Mouse (Mus musculus) lung, embryonic 15.5 days (tissue): ENCODE results near the gene Sugp2. TPM values are rescaled to one million over a fixed set of nuclear protein-coding genes. Genes with fewer than 3 reads are reported as not detected.

ENCODE experiments used
- ATAC-seq: fragments of 200-750 bp; cut with Nextera tagmentation; 2 replicates; pipeline ENCODE4 v1.8.0; 2017; ENCODE audit warnings: moderate number of reproducible peaks, borderline replicate concordance; ENCODE audit not compliant: low FRiP score, low TSS enrichment; ENCODE audit errors: extremely low read depth
- H3K27ac ChIP-seq: fragments of 300-500 bp; sonication (generic); 2 replicates; pipeline ENCODE4 v1.5.1; 2015; ENCODE audit warnings: moderate library complexity, mild to moderate bottlenecking, inconsistent platforms
- H3K27me3 ChIP-seq: fragments of 300-500 bp; sonication (generic); 2 replicates; pipeline ENCODE4 v1.6.1; 2015; ENCODE audit warnings: inconsistent platforms
- H3K36me3 ChIP-seq: fragments of 300-500 bp; sonication (generic); 2 replicates; pipeline ENCODE4 v1.6.1; 2015; ENCODE audit warnings: inconsistent platforms
- H3K4me1 ChIP-seq: fragments of 300-500 bp; sonication (generic); 2 replicates; pipeline ENCODE4 v1.6.1; 2015; ENCODE audit warnings: inconsistent platforms
- H3K4me2 ChIP-seq: fragments of 300-500 bp; sonication (generic); 2 replicates; pipeline ENCODE4 v1.6.1; 2015; ENCODE audit warnings: inconsistent platforms, mild to moderate bottlenecking, moderate library complexity
- H3K4me3 ChIP-seq: fragments of 300-500 bp; sonication (generic); 2 replicates; pipeline ENCODE4 v1.5.1; 2015; ENCODE audit warnings: mild to moderate bottlenecking, inconsistent platforms
- H3K9ac ChIP-seq: fragments of 300-500 bp; sonication (generic); 2 replicates; pipeline ENCODE4 v1.6.1; 2015; ENCODE audit warnings: inconsistent platforms
- H3K9me3 ChIP-seq: fragments of 300-500 bp; sonication (generic); 2 replicates; pipeline ENCODE4 v1.6.1; 2016; ENCODE audit warnings: inconsistent platforms
- WGBS: fragments of 180-500 bp; shearing (Covaris S2); methylation state at CpG from one replicate; pipeline ENCODE4 v1.1.7; 2015; 5-methylcytosine and 5-hydroxymethylcytosine counted together
- polyA plus RNA-seq: library from polyadenylated mRNA; unstranded; fragments of >200 nt; fragmentation: Nextera tagmentation; extraction: Ambion mirVana; gene quantifications from 2 replicates; pipeline ENCODE4 v1.2.1, GENCODE M21; 2015

The Sugp2 gene
- polyA plus RNA-seq, 1 experiment from 2014 or later = 26.7 TPM

GRCm38 (mm10) chr8:70284421-70284820, 50.4 kb downstream of the Sugp2 start:
- Histone ChIP-seq H3K27ac (no peak overlapping the region), H3K27me3 (no peaks in the 10 kb centered on the region), H3K4me1 (peaks cover 26% of the 10 kb centered on the region), H3K36me3 (peaks cover 38% of the 10 kb centered on the region), H3K4me3 (no peak overlapping the region), H3K4me2 (peak overlapping the region; percentile 67), H3K9me3 (no peaks in the 10 kb centered on the region), H3K9ac (no peak overlapping the region)
- ATAC-seq = no peak
- 66% methylated on average over 5 of the region's 5 CpGs for WGBS

GRCm38 (mm10) chr8:70285304-70285703, 51.3 kb downstream of the Sugp2 start:
- Histone ChIP-seq H3K4me1 (peaks cover 26% of the 10 kb centered on the region), H3K36me3 (peaks cover 46% of the 10 kb centered on the region), H3K4me3 (no peak overlapping the region), H3K27ac (no peak overlapping the region), H3K9me3 (no peaks in the 10 kb centered on the region), H3K4me2 (no peak overlapping the region), H3K9ac (no peak overlapping the region), H3K27me3 (no peaks in the 10 kb centered on the region)
- ATAC-seq = no peak
- WGBS = 96% methylated on average over 15 of the region's 15 CpGs

GRCm38 (mm10) chr8:70286737-70287136, 52.7 kb downstream of the Sugp2 start:
- 85% methylated on average over 8 of the region's 8 CpGs for WGBS
- ATAC-seq = no peak
- peaks cover 13% of the 10 kb centered on the region for H3K4me1 ChIP-seq
- no peak overlapping the region for H3K9ac ChIP-seq
- no peak overlapping the region for H3K4me3 ChIP-seq
- H3K9me3 ChIP-seq = no peaks in the 10 kb centered on the region
- no peak overlapping the region for H3K27ac ChIP-seq
- peaks cover 59% of the 10 kb centered on the region for H3K36me3 ChIP-seq
- H3K27me3 ChIP-seq = no peaks in the 10 kb centered on the region
- no peak overlapping the region for H3K4me2 ChIP-seq

GRCm38 (mm10) chr8:70293988-70294405, 60.0 kb downstream of the Sugp2 start:
- H3K4me2 ChIP-seq = no peak overlapping the region
- H3K4me1 ChIP-seq = peaks cover 40% of the 10 kb centered on the region
- H3K27ac ChIP-seq = peak overlapping the region; percentile 78
- ATAC-seq = peak; percentile 88
- no peaks in the 10 kb centered on the region for H3K27me3 ChIP-seq
- no peak overlapping the region for H3K9ac ChIP-seq
- H3K4me3 ChIP-seq = no peak overlapping the region
- 31% methylated on average over 5 of the region's 5 CpGs for WGBS
- no peaks in the 10 kb centered on the region for H3K9me3 ChIP-seq
- H3K36me3 ChIP-seq = peaks cover 80% of the 10 kb centered on the region

GRCm38 (mm10) chr8:70300881-70301280, 66.9 kb downstream of the Sugp2 start:
- Histone ChIP-seq H3K27ac (no peak overlapping the region), H3K27me3 (no peaks in the 10 kb centered on the region), H3K4me3 (no peak overlapping the region), H3K9ac (no peak overlapping the region), H3K9me3 (no peaks in the 10 kb centered on the region), H3K4me2 (peak overlapping the region; percentile 85; the same call in 1 of the 2 replicates), H3K4me1 (peaks cover 25% of the 10 kb centered on the region), H3K36me3 (peaks cover 48% of the 10 kb centered on the region)
- WGBS = 84% methylated on average over 3 of the region's 3 CpGs
- no peak for ATAC-seq

GRCm38 (mm10) chr8:70302358-70302890, 68.4 kb downstream of the Sugp2 start, which contains the start of the genes Ddx49 and Cope:
Ddx49 (minus strand) TSS chr8:70302489.
Cope (plus strand) TSS chr8:70302518.
- Histone ChIP-seq H3K4me3 (peak within 1 kb of the TSS; percentile 98), H3K27me3 (no peaks in the 10 kb centered on the region), H3K4me1 (peaks cover 20% of the 10 kb centered on the region), H3K9me3 (no peaks in the 10 kb centered on the region), H3K36me3 (peaks cover 47% of the 10 kb centered on the region), H3K4me2 (peak within 1 kb of the TSS; percentile 85), H3K27ac (peak within 1 kb of the TSS; percentile 76), H3K9ac (peak within 1 kb of the TSS; percentile 87)
- whole genome bisulfite sequencing = under 1% methylated on average over 40 of the region's 40 CpGs
- ATAC-seq = peak; percentile 81

- ATAC-seq = peak; percentile 15; the same call in 1 of the 2 replicates
- peak overlapping the region; percentile 85 for H3K4me2 ChIP-seq
- H3K27me3 ChIP-seq = no peaks in the 10 kb centered on the region
- WGBS = 4% methylated on average over 16 of the region's 16 CpGs
- peak overlapping the region; percentile 87 for H3K9ac ChIP-seq
- peak overlapping the region; percentile 76 for H3K27ac ChIP-seq
- H3K4me1 ChIP-seq = peaks cover 20% of the 10 kb centered on the region
- no peaks in the 10 kb centered on the region for H3K9me3 ChIP-seq
- peaks cover 48% of the 10 kb centered on the region for H3K36me3 ChIP-seq
- H3K4me3 ChIP-seq = peak overlapping the region; percentile 98
Observed at GRCm38 (mm10) chr8:70302901-70303300, 68.9 kb downstream of the Sugp2 start.

- H3K9ac ChIP-seq = no peak overlapping the region
- H3K27ac ChIP-seq = no peak overlapping the region
- no peaks in the 10 kb centered on the region for H3K27me3 ChIP-seq
- H3K9me3 ChIP-seq = no peaks in the 10 kb centered on the region
- H3K4me1 ChIP-seq = no peaks in the 10 kb centered on the region
- no peak overlapping the region for H3K4me3 ChIP-seq
- peaks cover 89% of the 10 kb centered on the region for H3K36me3 ChIP-seq
- ATAC-seq = no peak
- no peak overlapping the region for H3K4me2 ChIP-seq
- WGBS = 32% methylated on average over 2 of the region's 2 CpGs
Observed at GRCm38 (mm10) chr8:70309311-70309710, 75.3 kb downstream of the Sugp2 start.

GRCm38 (mm10) chr8:70313399-70313798, 79.4 kb downstream of the Sugp2 start:
- H3K4me3 ChIP-seq = no peak overlapping the region
- no peak for ATAC-seq
- H3K27ac ChIP-seq = no peak overlapping the region
- whole genome bisulfite sequencing = 43% methylated on average over 2 of the region's 2 CpGs
- peaks cover 27% of the 10 kb centered on the region for H3K4me1 ChIP-seq
- H3K27me3 ChIP-seq = no peaks in the 10 kb centered on the region
- H3K9me3 ChIP-seq = no peaks in the 10 kb centered on the region
- peaks cover 50% of the 10 kb centered on the region for H3K36me3 ChIP-seq
- no peak overlapping the region for H3K9ac ChIP-seq
- no peak overlapping the region for H3K4me2 ChIP-seq

- Histone ChIP-seq H3K4me3 (peak within 1 kb of the TSS; percentile 48), H3K27ac (0 out of 2 replicates have a peak within 1 kb of the TSS, but pooled peaks have one; percentile 4), H3K27me3 (no peaks in the 10 kb centered on the region), H3K36me3 (peaks cover 29% of the 10 kb centered on the region), H3K4me2 (peak within 1 kb of the TSS; percentile 84), H3K4me1 (peaks cover 27% of the 10 kb centered on the region), H3K9ac (peak within 1 kb of the TSS; percentile 43), H3K9me3 (no peaks in the 10 kb centered on the region)
- ATAC-seq = peak; percentile 67; the same call in 1 of the 2 replicates
- WGBS = 3% methylated on average over 59 of the region's 66 CpGs
Observed at GRCm38 (mm10) chr8:70315624-70316510, 81.8 kb downstream of the Sugp2 start, which contains the start of gene Cers1. Cers1 (plus strand) TSS chr8:70315775.

- ATAC-seq = peak; percentile 76
- no peak overlapping the region for H3K9ac ChIP-seq
- no peaks in the 10 kb centered on the region for H3K9me3 ChIP-seq
Observed at GRCm38 (mm10) chr8:70316511-70317504, 82.8 kb downstream of the Sugp2 start.

More at GRCm38 (mm10) chr8:70316511-70317504, 82.8 kb downstream of the Sugp2 start:
- H3K27ac ChIP-seq = no peak overlapping the region
- WGBS = 13% methylated on average over 15 of the region's 15 CpGs
- H3K36me3 ChIP-seq = peaks cover 20% of the 10 kb centered on the region
- H3K4me1 ChIP-seq = peaks cover 27% of the 10 kb centered on the region
- H3K27me3 ChIP-seq = no peaks in the 10 kb centered on the region
- H3K4me3 ChIP-seq = peak overlapping the region; percentile 48
- peak overlapping the region; percentile 84 for H3K4me2 ChIP-seq
